Mouse (Mus musculus) heart, postnatal 4 days (tissue): ENCODE measurements around the gene Ap2b1. TPM values are rescaled to one million over a fixed set of nuclear protein-coding genes. Genes with fewer than 3 reads are reported as not detected.

Source experiments
- DNase-seq: peaks from one replicate; pipeline ENCODE4 v3.0.0; 2021
- total RNA-seq, 2 experiments: library from RNA; stranded (reverse); gene quantifications; 2 replicates each; pipeline ENCODE4 v1.2.3; 2021

The Ap2b1 gene
- total RNA-seq, 2 experiments from 2014 or later: 76.7 to 83.4 TPM

GRCm38 (mm10) chr11:83403787-83404186, 105.0 kb downstream of the Ap2b1 start:
- no peak for DNase-seq

- DNase-seq: no peak
These were observed 107.6 kb downstream of the Ap2b1 start for GRCm38 (mm10) chr11:83406391-83406790.

GRCm38 (mm10) chr11:83408242-83408641, 109.4 kb downstream of the Ap2b1 start:
- no peak for DNase-seq

GRCm38 (mm10) chr11:83409087-83409754, 110.4 kb downstream of the Ap2b1 start, which contains the start of gene Rasl10b:
Rasl10b (plus strand) TSS chr11:83409137.
- peak; percentile 48 for DNase-seq

GRCm38 (mm10) chr11:83409792-83410291, 111.0 kb downstream of the Ap2b1 start:
- DNase-seq: no peak

- no peak for DNase-seq
These were observed 111.7 kb downstream of the Ap2b1 start for GRCm38 (mm10) chr11:83410510-83410909.

GRCm38 (mm10) chr11:83417080-83417479, 118.3 kb downstream of the Ap2b1 start:
- DNase-seq: peak; percentile 79

GRCm38 (mm10) chr11:83417708-83418107, 118.9 kb downstream of the Ap2b1 start:
- no peak for DNase-seq

- DNase-seq: no peak
These were observed 119.7 kb downstream of the Ap2b1 start for GRCm38 (mm10) chr11:83418566-83418965.

- no peak for DNase-seq
These were observed 121.5 kb downstream of the Ap2b1 start for GRCm38 (mm10) chr11:83420338-83420737.

GRCm38 (mm10) chr11:83421305-83421704, 122.5 kb downstream of the Ap2b1 start:
- peak; percentile 89 for DNase-seq

- DNase-seq: peak; percentile 85
These were observed 125.9 kb downstream of the Ap2b1 start for GRCm38 (mm10) chr11:83424681-83425080.

GRCm38 (mm10) chr11:83426964-83427363, 128.1 kb downstream of the Ap2b1 start:
- no peak for DNase-seq

GRCm38 (mm10) chr11:83429355-83429754, 130.5 kb downstream of the Ap2b1 start, which contains the start of gene Gas2l2:
Gas2l2 (minus strand) TSS chr11:83429455.
- DNase-seq: no peak

GRCm38 (mm10) chr11:83432533-83432932, 133.7 kb downstream of the Ap2b1 start:
- no peak for DNase-seq

GRCm38 (mm10) chr11:83437377-83437776, 138.6 kb downstream of the Ap2b1 start, which contains the start of gene 1700020L24Rik:
1700020L24Rik (plus strand) TSS chr11:83437677.
- no peak for DNase-seq

- no peak for DNase-seq
These were observed 140.7 kb downstream of the Ap2b1 start for GRCm38 (mm10) chr11:83439426-83440060.

GRCm38 (mm10) chr11:83440081-83441064, 141.5 kb downstream of the Ap2b1 start:
- peak; percentile 89 for DNase-seq

GRCm38 (mm10) chr11:83441235-83441634, 142.4 kb downstream of the Ap2b1 start:
- DNase-seq: peak; percentile 80

GRCm38 (mm10) chr11:83442596-83443267, 143.9 kb downstream of the Ap2b1 start:
- DNase-seq: peak; percentile 90

- DNase-seq: peak; percentile 18
These were observed 145.0 kb downstream of the Ap2b1 start for GRCm38 (mm10) chr11:83443824-83444223.

- DNase-seq: no peak
These were observed 146.2 kb downstream of the Ap2b1 start for GRCm38 (mm10) chr11:83445001-83445400.
